8 mouse cellular contexts compared by ENCODE assay signal in the genomic region with DNA sequence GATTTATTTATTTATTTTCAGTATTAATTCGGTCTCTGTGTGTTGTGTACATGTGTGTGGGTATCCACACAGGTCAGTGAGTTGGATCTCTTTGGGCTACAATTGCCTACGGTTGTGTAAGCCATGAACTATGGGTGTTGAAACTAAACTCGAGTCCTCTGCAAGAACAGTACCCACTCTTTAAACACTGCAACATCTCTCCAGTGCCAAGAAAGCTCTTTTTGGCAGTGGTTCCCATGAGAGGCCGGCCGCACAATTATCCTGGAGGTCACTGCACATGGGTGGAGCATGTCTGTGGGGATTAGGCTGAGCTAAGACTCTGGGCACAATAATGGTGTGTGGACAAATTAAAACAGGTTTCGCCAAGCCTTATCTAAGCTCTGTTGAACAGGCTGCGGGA. TPM values are rescaled to one million over a fixed set of nuclear protein-coding genes. Genes with fewer than 3 reads are reported as not detected.
A peak's percentile ranks its signal among the peaks of the same experiment; 100 is the strongest.
DNase-seq lines count a peak whose midpoint lies in the region; TF ChIP-seq lines count a peak whose summit lies in the region.

No protein-coding gene starts in this region.

- peak; percentile 75 for DNase-seq in gastrocnemius, adult 18-20 months (ENCODE audit: low spot score)
- DNase-seq in gastrocnemius, postnatal 4 days (ENCODE audit: low spot score in 2 of 2): no peak
- peak; percentile 99 for DNase-seq in adipocyte (ENCODE audit: low spot score)
- peak; percentile 54 for DNase-seq in gastrocnemius, postnatal 14 days
- DNase-seq in lung, adult 2 months: peak; percentile 62
- DNase-seq in cerebellum, adult 11 months: no peak
- no peak for DNase-seq in frontal cortex, adult 2 months (ENCODE audit: extremely low spot score in 1 of 2, low spot score in 1 of 2)
- no peak for DNase-seq in urinary bladder, adult 2 months (ENCODE audit: low spot score)

- intact Hi-C loops in gastrocnemius, postnatal 14 days (cut with DNase I; ENCODE audit: low total_unique reads): no loop called here

- TF ChIP-seq CTCF in lung, adult 2 months (IDR thresholded peaks at IDR 0.05; ENCODE audit: insufficient read depth, low read length): no peak

- 29% methylated on average over 7 of the region's 7 CpGs for WGBS in lung, adult 2 months

- H3K4me1 ChIP-seq in lung, adult 2 months (ENCODE audit: control insufficient read depth, insufficient read depth, low read length): peaks cover 13% of the 10 kb centered on the region

- no peak overlapping the region for H3K4me3 ChIP-seq in lung, adult 2 months (replicated peaks; ENCODE audit: extremely low read depth, low read depth, low read length)

- no peak for TF ChIP-seq POLR2A in lung, adult 2 months (IDR thresholded peaks at IDR 0.05; ENCODE audit: borderline replicate concordance, extremely low read depth, low read depth, low read length)

RNA-seq across cellular contexts. Expression of gene Tgoln1, which starts 36.6 kb away (rescaled TPM):
- total RNA-seq in gastrocnemius, adult 18-20 months (2021): 10 to 100 TPM; 24.0 to 27.9 TPM
- 10 to 100 TPM; 26.5 to 27.9 TPM for total RNA-seq in gastrocnemius, postnatal 4 days (2021)
- 10 to 100 TPM; 21.6 to 21.7 TPM for total RNA-seq in gastrocnemius, postnatal 14 days (2021)
- 60.0 and 72.4 TPM in 2 replicates for polyA plus RNA-seq in lung, adult 2 months (2012; rRNA removed)
- 60.7 and 68.7 TPM in 2 replicates for polyA plus RNA-seq in frontal cortex, adult 2 months (2012; rRNA removed)
- polyA plus RNA-seq in urinary bladder, adult 2 months (2012; rRNA removed): 68.9 and 70.1 TPM in 2 replicates

RNA-seq across cellular contexts. Expression of gene Retsat, which starts 55.1 kb away (rescaled TPM):
- 10 to 100 TPM; 62.7 to 71.1 TPM for total RNA-seq in gastrocnemius, adult 18-20 months (2021)
- 10 to 100 TPM; 42.6 to 49.5 TPM for total RNA-seq in gastrocnemius, postnatal 4 days (2021)
- 10 to 100 TPM; 40.8 to 46.7 TPM for total RNA-seq in gastrocnemius, postnatal 14 days (2021)
- 27.7 and 38.8 TPM in 2 replicates for polyA plus RNA-seq in lung, adult 2 months (2012; rRNA removed)
- 10.1 TPM in 2 replicates for polyA plus RNA-seq in frontal cortex, adult 2 months (2012; rRNA removed)
- polyA plus RNA-seq in urinary bladder, adult 2 months (2012; rRNA removed): 19.6 and 22.7 TPM in 2 replicates

RNA-seq across cellular contexts. Expression of gene Elmod3, which starts 55.2 kb away (rescaled TPM):
- 1 to 10 TPM; 7.3 to 8.7 TPM for total RNA-seq in gastrocnemius, adult 18-20 months (2021)
- total RNA-seq in gastrocnemius, postnatal 4 days (2021): 1 to 10 TPM; 8.1 to 8.8 TPM
- 1 to 10 TPM; 4.7 to 8.6 TPM for total RNA-seq in gastrocnemius, postnatal 14 days (2021)
- polyA plus RNA-seq in lung, adult 2 months (2012; rRNA removed): 17.6 and 24.2 TPM in 2 replicates
- polyA plus RNA-seq in frontal cortex, adult 2 months (2012; rRNA removed): 24.0 and 25.0 TPM in 2 replicates
- 18.4 and 19.1 TPM in 2 replicates for polyA plus RNA-seq in urinary bladder, adult 2 months (2012; rRNA removed)

Comparison
In these comparisons a context has a peak if more than half of its experiments do, and no peak if none do; other contexts are left out.
1. DNase-seq: peak in gastrocnemius, adult 18-20 months (single experiment), adipocyte (single experiment), gastrocnemius, postnatal 14 days (single experiment) and lung, adult 2 months (single experiment); none in gastrocnemius, postnatal 4 days (0 of 2), cerebellum, adult 11 months (single experiment), frontal cortex, adult 2 months (0 of 2) and urinary bladder, adult 2 months (single experiment).